Mouse (Mus musculus): ENCODE measurements around the gene Gm2237.
"Not testable (repeated sequence)": the region's sequence is repeated elsewhere in the genome, so short reads cannot be mapped to it uniquely, and the experiment has no call there.

The Gm2237 gene

DNA sequence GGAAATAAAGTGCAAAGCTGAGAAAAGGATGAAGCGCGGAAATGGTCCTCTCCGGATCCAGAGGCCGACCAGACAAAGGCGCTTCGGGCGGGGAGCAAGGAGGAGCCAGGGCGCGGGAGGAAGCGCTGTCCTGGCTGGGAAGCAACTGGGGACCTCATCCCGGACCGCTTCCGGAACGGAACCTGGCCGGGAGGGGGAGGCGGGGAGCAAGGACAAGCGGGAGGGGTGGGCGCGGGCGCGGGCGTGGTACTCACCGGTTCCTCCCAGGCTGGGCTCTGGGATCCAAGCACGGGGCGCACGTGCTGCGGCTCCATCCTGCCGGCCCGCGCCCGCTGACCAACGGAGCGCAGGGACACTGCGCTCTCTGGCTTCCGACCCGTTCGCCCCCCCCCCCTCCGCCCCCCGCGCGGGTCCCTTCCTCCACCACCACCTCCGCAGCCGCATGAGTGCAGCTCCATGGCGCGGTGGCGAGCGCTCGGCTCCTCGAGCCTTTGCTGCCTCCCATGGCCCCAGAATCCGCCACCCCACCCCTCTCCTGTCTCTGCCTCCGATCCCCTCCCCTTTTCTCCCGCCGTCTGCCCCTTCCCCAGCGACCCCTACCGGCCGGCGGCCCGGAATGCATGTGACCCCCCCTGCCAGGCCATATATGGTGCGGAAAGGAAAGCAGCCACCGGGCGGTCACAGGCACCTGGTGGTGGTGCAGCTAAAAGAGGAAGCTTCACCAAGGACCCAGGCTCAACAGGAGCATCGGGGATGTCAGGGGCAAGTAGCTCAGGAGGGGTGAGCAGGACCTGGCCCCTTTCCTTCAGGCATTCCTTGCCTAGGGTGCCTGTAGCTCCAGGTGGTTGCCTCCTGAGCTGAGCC, at the start of gene Gm2237:
Gene Gm2237, minus strand, starts transcription at position 332 of the 864 bp plus-strand sequence.
- not testable (repeated sequence) for DNase-seq (ENCODE audit: low spot score)

GRCm38 (mm10) chr14:19602481-19602880, 17.5 kb upstream of the Gm2237 start, which contains the start of gene Gm5458:
Gene Gm5458, minus strand, starts transcription at chr14:19602581.
- DNase-seq (ENCODE audit: low spot score) = not testable (repeated sequence)

DNA sequence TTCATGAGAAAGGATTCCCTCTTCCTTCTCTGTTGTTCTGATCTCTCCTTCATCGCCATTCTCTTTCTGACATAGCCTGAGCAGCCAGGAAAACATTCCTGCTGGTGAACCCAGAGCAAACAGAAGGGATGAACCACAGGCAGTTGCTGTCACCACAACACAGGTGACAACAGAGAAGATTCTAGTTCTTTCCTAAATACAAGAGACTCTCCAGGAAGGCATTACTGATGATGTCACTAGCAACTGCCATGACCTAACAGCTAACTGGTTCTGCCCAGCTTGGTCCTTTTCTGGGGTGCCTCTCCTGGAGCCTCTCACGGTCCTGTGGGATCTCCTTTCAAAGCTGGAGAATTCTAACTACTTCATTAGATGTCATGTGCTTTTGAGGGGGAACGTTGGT, 35.1 kb downstream of the Gm2237 start, which contains the start of gene Gm2244:
Gene Gm2244, minus strand, starts transcription at position 101 of the 400 bp plus-strand sequence.
- DNase-seq (ENCODE audit: low spot score) = not testable (repeated sequence)

Measured in left cerebral cortex, adult 11 months (tissue).